Mouse (Mus musculus): Measurements from ENCODE around the gene Coro1a.
A peak's percentile ranks its signal among the peaks of the same experiment; 100 is the strongest.

Coro1a gene

DNA sequence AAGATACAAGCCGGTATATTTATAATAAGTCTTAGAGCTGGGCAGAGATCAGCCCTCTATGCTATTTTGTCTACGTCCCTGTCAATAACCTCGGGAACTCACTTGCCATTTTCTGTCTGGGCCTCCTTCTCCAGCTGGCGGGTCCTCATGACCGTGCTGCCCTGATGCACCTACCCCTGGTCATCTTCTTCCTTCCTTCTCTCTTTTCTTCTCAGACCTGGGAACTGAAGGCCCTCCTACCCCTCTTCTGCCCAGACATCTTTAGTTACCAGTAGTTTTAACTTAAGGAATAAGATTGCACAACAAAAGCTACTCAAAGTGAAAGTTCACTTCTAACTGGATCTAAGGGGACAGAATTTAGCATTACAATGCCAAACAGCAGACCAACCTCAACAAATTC lies 27.9 kb downstream of the Coro1a start:
- no peak for DNase-seq

DNA sequence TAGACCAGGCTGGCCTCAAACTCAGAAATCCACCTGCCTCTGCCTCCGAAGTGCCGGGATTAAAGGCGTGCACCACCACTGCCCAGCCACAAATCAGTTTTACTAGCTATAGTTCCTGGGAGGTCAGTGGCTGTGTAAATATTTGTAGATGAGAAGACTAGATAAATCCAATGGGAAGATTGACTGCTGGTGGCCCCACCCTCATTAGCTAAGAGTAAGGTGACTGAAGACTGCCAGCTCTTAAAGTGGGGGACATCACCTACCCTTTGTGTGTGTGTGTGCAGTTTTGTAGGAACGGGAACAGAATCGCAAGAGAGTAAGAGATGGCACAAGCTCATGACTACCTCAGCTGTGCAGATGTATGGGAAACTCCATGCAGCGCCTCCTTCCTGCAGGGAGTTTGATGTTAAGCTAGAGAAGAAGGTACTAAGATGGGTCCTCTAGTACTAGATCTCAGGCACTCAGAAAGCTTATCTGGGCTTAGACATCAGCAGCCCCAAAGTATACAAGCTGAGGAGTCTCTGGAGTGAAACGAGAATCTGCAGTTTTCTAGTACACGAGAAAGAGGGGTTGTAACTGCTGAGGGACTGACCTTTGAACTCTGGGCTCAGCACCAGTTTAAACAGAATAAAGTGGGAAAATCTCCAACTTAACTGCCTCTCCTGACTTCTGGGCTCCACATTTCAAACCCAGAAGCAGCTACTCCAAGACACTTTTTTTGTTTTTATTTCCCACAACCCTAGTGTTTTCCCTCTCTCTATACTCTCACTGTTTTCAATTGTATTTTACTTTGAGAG lies 28.8 kb downstream of the Coro1a start:
- no peak for DNase-seq

DNA sequence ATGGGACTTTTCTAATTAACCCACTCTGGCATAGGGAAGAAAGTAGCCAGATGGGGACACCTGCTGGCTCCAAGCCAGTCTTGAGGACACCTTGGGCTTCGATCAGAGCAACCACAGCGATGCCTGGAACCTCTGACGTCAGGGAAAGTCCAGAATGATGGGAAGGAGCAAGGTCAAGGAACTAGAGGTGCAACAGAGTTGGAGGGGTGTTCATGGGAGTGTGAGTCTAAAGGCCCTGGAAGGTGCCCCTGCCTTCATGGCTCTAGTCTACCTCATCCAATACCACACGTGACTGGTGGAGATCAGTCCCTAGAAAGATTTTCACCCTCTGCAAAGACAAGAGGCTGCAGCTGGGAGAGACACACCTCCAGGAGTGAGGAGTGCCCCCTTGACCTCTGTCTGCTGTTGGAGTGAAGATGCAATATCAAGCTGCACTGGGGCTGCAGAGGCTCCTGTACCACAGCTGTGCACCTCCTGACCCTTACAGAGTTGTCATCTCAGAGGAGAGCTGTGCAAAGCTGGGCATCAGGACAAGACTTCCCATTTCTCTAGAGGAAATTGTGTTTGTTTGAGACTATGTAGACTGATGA lies 30.9 kb downstream of the Coro1a start:
- no peak for DNase-seq

DNA sequence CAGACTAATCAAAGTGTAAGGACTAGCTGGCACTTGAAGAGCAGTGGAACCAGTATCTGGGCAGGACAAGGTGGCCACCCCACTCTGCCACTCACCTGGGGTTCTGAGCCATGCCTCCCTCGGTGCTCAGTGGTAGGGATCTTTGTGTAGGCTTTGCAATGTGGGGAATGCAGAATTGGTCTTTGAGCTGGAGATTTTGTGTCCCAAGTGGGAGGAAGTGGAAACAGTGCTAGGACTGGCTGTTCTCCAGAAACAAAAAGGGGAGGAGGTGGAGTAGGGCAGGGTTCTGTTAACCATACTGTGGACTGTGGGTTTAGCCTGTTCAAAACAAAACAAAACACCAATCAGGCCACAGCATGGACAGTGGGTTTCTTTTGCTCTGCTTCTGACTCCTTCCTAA lies 31.4 kb downstream of the Coro1a start, which contains the start of gene Sult1a1:
TSS of gene Sult1a1 (minus strand) at position 226 of the 400 bp plus-strand sequence.
- peak; percentile 89 for DNase-seq

DNA sequence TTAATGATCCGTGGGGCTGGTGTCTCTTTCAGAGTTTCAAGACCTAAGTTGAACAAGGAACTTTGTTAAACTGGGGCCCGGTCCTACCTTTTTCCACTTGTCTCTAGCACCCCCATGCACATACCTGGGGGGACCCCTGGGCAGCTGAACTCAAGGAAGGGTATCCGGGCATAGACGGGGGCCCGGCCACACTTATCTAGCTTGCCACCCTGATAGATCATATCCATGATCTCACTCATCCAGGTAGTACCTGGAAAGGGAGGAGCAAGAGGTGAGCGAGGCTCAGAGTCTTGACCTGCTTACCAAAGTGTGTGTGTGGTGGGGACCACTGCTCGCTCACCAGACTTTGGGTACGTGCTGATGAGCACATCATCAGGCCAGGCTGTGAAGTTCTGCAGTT lies 32.5 kb downstream of the Coro1a start:
- no peak for DNase-seq

DNA sequence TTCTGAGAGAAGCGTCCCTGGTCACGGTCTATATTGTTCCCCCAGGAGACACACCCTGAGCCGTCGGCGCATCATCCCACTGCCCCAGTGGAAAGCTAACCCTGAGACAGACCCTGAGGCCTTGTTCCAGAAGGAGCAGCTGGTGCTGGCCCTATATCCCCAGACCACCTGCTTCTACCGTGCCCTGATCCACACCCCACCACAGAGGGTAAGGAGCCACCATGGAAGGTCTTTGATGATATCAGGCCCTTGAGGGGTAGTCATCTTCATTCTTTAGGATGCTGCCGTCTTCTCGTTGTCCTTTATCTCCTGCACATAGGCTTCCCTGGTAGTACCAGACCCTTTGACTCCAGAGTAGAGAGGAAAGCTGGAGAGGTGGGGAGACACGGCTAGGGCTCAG lies 35.5 kb downstream of the Coro1a start:
- no peak for DNase-seq

DNA sequence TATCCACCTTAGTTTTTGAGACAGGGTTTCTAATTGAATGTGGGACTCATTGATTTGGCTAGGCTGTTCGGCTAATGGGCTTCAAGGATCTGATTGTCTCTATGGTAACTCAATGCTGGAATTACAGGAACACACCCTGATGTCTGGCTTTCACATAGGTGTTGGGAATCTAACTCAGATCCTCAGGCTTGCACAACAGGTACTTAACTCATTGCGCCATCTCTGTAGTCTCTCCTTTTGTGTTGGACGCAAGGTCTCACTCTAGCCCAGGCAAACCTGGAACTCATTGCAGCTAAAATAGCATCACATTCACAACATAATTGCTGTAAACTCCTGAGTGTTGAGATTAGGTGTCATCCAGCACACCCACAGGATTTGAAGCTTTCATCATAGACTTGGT lies 37.4 kb downstream of the Coro1a start:
- DNase-seq: no peak

DNA sequence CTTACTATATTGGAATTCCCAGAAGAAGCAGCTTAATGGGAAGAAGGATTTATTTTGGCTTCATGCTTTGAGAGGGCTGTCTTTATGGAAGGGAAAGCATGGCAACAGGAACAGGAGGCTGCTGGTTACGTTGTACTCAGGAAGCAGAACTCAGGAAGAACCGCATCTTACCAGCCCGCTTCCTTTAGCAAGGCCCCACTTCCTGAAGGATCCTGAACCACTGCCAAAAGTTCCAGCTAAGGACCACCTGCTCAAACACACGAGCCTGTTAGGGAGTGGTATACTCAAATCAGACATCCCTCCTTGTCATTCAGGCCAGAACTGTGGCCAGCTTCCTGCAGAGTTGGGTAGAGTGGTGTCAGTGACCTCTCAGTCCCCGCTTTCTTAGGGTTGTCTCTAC lies 39.1 kb downstream of the Coro1a start:
- DNase-seq: peak; percentile 39

DNA sequence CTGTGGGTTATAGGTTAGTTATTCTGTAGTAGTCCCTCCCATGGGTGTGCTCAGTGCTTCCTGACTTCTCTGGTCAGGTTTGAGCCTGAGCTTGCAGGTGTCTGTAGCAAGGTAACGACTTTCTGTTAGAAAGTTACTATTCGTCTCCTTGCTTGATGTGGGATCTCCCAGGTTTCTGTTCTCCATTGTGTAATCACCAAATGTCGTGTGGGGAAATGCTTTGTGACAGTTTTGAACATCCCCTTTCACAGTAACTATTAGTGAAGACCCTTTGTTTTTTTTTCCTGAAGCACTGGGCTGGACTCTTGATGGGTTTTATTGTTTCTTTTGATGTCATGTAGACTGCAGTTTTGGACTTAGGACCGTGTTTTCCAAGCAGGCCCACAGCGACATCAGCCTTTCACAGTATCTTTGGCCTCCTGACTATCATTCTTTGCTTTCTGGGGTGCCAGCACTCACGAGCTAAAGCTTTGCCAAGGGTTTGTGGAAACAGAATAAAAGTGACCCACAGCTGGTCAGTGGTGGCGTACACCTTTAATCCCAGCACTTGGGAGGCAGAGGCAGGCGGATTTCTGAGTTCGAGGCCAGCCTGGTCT lies 40.0 kb downstream of the Coro1a start:
- no peak for DNase-seq

DNA sequence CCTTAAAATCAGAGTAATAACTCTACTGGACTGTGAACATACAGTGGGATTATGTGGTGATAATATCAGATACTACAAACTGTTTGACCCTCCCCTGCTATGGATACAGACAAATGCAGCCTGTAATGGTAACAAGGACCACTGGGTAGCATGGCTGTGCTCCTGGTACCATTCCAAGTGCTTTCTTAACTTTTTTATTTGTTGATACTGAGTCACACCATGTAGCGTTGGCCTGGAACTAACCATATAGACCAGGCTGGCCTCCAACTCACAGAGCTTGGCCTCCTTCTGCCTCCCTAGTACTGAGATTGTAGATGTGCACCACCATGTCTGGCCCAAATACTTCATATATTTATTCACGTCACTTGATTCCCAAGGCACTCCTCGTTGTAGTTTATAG lies 42.3 kb downstream of the Coro1a start:
- peak; percentile 65 for DNase-seq

DNA sequence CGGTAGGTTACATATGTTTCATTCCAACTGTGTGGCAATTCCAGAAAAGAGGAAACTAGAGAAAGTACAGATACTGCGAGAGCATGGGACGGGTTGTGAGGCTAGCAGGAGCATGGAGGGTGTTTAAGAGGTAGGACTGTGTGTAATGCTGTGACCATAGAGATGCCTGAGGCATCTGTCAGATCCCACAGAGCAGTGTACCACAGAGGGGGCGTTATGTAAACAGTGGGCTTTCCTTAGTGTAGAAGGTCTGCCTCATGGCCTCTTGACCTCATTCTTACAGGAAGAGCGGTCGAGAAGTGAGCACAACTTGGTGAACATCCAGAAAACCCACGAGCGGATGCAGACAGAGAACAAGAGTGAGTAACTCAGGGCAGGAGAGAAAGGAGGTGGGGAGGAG lies 43.9 kb downstream of the Coro1a start:
- DNase-seq: peak; percentile 45

DNA sequence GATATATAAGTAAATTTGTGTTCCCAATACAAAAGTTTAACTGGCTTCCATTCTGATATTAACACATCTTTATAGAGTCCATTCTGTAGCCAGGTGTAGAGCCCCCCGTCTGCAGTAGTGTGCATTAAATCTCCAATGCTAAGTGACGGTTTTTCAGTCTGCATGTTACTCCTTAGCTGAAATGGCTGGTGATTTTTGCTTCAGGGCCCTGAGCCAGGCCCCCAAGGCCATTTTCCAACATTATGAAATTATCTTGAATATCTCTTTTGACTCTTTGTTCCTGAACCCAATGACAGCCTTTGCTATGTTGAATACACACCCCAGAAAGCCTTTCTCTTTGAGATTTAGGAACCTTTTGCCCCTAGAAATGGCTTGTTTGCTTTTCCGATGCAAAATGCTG lies 47.8 kb downstream of the Coro1a start:
- DNase-seq: no peak

DNA sequence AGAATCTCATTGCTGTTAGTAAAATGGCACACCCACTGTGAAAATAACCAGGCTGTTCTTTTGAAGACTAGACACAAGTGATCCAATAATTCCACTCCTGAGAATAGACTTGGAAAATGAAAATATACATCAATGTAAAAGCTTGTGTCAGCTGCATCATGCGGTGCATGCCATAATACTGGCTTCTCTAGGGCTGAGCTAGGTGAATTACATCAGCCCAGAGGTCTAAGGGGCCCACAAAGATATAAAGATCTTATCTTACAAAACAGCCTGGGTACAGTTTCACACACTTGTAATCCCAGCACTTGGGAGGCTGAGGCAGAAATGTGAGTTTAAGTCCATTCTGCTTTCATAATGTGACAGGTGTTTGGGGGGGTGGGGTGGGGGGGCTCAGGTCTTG lies 50.1 kb downstream of the Coro1a start:
- DNase-seq: no peak

DNA sequence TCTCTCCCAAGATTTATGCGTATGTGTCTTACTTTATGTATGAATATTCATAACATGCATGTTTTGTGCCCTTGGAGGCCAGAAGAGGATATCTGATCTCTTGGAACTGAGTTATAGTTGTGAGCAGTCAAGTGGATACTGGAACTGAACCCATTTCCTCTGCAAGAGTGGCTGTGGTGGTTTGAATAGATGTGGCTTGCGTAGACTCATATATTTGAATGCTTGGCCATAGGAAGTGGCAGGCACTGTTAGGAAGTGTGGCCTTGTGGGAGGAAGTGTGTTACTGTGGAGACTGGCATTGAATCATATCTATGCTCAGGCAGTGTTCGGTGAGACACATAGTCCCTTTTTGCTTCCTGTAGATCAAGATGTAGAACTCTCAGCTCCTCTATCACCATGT lies 51.9 kb downstream of the Coro1a start:
- DNase-seq: no peak

DNA sequence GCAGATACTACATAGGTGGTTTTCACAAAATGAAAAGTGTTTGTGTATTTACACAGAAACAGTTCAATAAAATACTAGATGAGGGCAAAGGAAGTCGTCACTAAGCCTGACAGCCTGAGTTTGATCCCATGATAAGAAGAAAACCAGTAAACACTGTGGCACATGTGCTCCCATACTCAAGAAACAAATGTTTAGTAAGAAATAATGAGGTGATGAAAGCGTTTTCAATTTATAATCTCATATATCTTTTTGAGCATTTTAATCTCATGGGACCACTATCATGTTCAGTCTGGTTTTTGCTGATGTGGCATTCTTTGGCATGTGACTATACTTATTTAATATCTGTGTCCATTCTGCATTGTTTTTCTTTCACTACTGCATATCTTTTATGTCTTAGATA lies 53.6 kb downstream of the Coro1a start:
- no peak for DNase-seq

DNA sequence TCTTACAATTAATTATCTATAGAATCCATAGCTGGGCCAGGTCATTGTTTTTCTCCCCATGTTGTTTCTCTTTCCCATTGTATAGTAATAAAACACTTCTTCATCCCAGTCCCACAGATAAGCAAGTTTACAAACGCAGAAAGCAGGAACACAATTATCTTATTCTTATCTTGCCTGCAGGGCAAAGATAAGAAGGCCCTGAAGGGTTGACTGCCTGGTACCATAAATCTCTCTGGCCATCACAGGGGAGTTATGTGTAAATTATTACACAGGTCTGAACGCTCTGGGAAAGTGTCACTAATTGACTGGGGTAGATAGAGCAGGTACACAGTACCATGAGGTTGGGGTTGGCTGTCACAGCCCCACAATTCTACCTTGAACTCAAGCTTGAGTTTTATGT lies 56.7 kb downstream of the Coro1a start:
- no peak for DNase-seq

Data from lung, postnatal 10 days (tissue).